Mouse (Mus musculus): ENCODE results near the gene Srebf2. TPM values are rescaled to one million over a fixed set of nuclear protein-coding genes. Genes with fewer than 3 reads are reported as not detected.

The Srebf2 gene
- polyA plus RNA-seq, 1 experiment from 2014 or later, result 187 TPM

DNA sequence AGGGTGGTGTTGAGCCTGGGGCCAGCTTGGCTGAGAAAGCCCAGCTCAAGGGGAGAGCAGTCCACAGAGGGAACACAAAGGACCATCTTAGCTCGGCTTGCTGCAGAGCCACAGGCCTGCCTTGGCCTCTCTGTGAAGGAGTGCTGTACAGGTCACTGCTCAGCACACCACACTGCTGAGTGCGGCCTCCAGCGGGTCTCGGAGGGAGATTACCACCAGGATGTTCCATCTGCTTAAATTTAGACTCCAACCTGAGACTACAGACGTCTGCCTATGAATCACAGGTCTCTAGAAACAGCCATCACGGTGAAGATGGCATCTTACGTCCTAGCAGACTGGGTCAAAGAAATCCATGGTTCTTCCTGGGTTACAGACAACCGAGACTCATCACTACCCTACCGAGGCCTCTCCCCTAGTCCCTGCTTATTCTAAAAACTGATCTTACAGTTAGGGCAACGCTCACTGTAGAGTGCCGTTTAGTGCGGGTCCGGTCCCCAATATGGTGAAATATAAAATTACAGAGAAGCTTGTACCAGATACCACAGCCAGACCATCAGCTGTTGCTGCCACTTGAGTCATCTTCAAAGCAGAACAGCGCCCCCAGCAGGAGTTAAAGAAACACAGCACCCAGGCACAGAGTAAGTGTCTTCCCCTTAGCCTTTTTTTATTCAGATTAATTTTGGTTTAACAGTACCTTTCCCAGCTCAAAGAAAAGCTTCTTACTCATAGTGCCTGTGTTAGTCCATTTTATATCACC is 74.3 kb downstream of the Srebf2 start:
- WGBS, result 74% methylated on average over 14 of the region's 14 CpGs
- no peak overlapping the region for H3K9ac ChIP-seq (replicated peaks)
- no peak overlapping the region for H3K4me2 ChIP-seq

DNA sequence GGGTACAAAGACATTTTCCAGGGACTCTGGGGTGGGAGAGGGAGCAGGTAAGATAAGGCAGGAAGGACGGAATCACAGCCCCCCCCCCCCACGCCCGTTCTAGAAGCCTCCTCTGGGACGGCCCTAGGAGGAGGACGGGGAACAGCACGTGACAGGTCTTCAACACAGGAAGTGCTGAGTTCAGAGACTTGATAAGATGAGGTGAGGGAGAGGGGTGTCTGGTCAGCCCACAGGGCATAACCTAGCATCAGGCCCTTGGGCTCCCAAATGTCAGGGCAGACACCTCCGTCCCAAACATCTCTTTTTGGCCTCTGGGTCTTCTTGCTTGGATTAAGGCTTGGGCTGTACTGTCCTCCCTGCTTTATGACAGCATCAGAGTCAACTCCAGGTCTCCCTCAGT is 76.3 kb downstream of the Srebf2 start:
- Histone ChIP-seq H3K4me1 (peaks cover 12% of the 10 kb centered on the region), H3K27me3 (replicated peaks) (peaks cover 20% of the 10 kb centered on the region), H3K27ac (replicated peaks) (no peak overlapping the region), H3K9ac (replicated peaks) (no peak overlapping the region), H3K4me3 (replicated peaks) (no peak overlapping the region), H3K9me3 (replicated peaks) (no peaks in the 10 kb centered on the region), H3K36me3 (no peaks in the 10 kb centered on the region), H3K4me2 (peak overlapping the region; percentile 63; the same call in 1 of the 2 replicates)
- no peak for ATAC-seq (ENCODE audit: low FRiP score)
- 63% methylated on average over 7 of the region's 7 CpGs for WGBS

More for the DNA sequence above, 74.3 kb downstream of the Srebf2 start:
- peaks cover 28% of the 10 kb centered on the region for H3K27me3 ChIP-seq (replicated peaks)
- no peak overlapping the region for H3K27ac ChIP-seq (replicated peaks)
- H3K9me3 ChIP-seq (replicated peaks), result no peaks in the 10 kb centered on the region
- ATAC-seq (ENCODE audit: low FRiP score), result no peak
- H3K4me1 ChIP-seq, result peaks cover 22% of the 10 kb centered on the region
- no peak overlapping the region for H3K4me3 ChIP-seq (replicated peaks)
- H3K36me3 ChIP-seq, result no peaks in the 10 kb centered on the region

DNA sequence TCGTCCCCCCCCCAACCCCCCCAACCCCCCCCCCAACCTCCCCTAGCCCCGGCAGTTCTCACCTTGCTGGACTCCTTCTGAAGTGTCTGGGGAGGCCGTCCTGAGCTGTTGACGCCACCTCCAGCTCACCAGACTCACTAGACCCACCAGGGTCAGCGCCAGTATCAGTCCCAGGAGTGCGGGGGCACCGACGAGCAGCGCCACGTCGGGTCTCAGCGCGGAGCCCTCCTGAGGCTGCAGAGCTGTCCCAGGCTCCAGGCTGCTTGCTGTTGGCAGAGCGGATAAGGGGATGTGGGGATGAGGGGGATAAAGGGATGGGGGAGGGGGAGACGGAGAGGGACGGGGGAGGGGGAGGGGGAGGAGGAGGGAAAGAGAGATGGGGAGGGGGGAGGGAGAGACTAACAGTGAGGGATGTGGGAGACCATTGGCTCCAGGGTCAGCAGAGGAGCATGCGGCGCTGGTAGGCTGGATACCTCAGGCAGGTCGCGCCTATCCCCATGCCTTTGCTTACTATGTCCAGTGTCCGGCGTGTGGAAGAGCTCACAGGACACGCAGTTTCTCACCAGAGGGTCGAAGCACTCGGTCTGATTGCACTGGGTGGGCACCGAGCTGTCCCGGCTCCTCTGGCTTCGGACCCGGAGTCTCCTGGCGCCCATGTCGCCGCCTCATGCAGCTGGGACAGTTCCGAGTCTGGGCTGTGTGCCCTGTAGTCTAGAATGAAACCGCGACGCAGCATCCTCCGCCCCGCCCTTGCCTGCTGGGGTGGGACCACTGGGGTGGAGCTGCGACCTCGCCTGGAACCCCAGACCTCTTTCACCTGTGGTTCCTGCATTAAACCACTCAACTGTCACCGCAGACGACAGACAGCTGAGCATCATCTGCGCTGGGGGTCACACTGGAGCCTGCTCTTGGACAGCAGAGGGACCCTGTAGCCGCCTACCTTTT is 76.9 kb downstream of the Srebf2 start, which contains the start of gene Tnfrsf13c:
Tnfrsf13c (minus strand) TSS at position 713 of the 945 bp plus-strand sequence.
- H3K4me1 ChIP-seq, result peaks cover 12% of the 10 kb centered on the region
- 2% methylated on average over 43 of the region's 44 CpGs for WGBS
- peak within 1 kb of the TSS; percentile 6; the same call in 1 of the 2 replicates for H3K9ac ChIP-seq (replicated peaks)
- peak; percentile 56 for ATAC-seq (ENCODE audit: low FRiP score)
- H3K27me3 ChIP-seq (replicated peaks), result peaks cover 20% of the 10 kb centered on the region
- H3K4me3 ChIP-seq (replicated peaks), result peak within 1 kb of the TSS; percentile 34
- no peaks in the 10 kb centered on the region for H3K36me3 ChIP-seq
- no peaks in the 10 kb centered on the region for H3K9me3 ChIP-seq (replicated peaks)
- no peak within 1 kb of the TSS for H3K27ac ChIP-seq (replicated peaks)
- peak within 1 kb of the TSS; percentile 63 for H3K4me2 ChIP-seq

DNA sequence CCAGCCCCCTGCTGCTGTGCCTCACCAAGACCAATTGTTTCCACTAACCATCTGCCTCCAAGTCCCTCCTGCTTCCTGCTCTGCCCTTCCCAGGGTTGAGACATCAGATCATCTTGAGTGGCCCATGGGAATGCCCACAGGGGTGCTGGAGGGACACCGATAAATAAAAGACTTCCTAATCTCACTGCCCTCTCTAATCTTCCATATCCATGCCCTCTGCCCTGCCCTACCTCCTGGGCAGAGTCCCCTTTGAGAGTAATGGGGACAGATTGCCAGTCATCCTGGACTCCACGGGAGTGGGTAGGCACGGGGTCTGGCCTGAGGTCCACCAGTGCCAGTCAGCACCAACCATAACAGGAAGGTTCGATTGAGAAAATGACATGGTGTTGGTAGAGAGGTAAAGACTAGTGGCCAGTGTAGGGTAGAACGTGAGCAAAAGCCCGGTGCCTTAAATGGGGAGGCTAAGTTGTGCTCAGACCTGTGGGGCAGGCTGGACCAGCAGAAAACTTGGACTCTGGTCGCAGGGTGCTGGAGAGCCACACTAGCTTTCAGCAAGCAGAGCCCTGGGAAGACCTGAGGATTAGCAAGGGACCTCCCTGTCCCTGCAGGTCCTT is 77.7 kb downstream of the Srebf2 start:
- Histone ChIP-seq H3K9ac (replicated peaks) (no peak overlapping the region), H3K4me3 (replicated peaks) (peak overlapping the region; percentile 34), H3K27me3 (replicated peaks) (peaks cover 20% of the 10 kb centered on the region), H3K36me3 (no peaks in the 10 kb centered on the region), H3K4me1 (peaks cover 12% of the 10 kb centered on the region), H3K9me3 (replicated peaks) (no peaks in the 10 kb centered on the region), H3K27ac (replicated peaks) (no peak overlapping the region), H3K4me2 (peak overlapping the region; percentile 63)
- no peak for ATAC-seq (ENCODE audit: low FRiP score)
- 42% methylated on average over 7 of the region's 7 CpGs for WGBS

DNA sequence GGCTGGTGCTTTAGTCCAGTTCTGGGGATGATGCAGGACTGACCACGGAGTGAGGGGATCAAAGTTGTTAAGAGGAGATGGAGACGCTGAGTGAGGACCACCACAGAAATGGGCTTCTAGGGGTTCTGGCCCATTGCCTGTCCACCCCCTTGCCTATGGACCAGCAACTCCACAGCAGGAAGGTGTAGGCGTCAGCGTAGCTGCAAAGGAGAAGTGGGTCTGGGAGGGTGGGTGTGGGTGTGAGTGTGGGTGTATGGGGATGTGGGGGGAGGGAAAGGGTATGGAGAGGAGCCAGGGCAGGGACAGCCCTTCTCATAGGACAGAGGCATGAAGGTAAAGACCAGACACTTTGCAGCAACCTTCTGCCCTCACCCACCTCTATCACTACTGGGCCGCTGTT is 78.8 kb downstream of the Srebf2 start:
- ATAC-seq (ENCODE audit: low FRiP score), result no peak

DNA sequence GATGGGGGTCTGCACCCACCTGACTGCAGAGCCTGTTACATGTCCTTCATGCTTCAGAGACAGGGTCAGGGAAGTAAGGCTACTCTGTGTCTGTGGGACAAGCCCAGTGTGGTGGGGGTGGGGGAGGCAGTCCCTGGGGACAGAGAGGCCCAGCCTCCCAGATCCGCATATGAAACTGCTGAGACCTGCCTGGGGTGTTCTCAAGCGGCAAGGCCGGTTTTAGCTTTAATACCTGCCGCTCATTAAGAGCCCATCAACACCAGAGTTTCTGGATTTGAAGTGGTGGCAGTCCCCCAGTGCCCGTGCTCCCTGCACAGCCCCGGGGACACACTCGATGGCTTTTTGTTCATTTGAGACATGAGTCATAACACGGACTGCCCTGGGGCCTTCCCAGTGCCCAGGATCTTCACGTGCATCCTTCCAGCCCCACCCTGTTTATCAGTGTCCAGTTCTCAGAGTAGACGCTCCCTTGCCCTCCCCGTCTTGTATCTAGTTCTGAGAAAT is 82.6 kb downstream of the Srebf2 start:
- Histone ChIP-seq H3K27me3 (replicated peaks) (peaks cover 9% of the 10 kb centered on the region), H3K27ac (replicated peaks) (no peak overlapping the region), H3K36me3 (no peaks in the 10 kb centered on the region), H3K4me3 (replicated peaks) (no peak overlapping the region), H3K9ac (replicated peaks) (no peak overlapping the region), H3K4me1 (peaks cover 10% of the 10 kb centered on the region), H3K4me2 (no peak overlapping the region), H3K9me3 (replicated peaks) (no peaks in the 10 kb centered on the region)
- no peak for ATAC-seq (ENCODE audit: low FRiP score)
- WGBS, result 46% methylated on average over 11 of the region's 11 CpGs

More for the DNA sequence above, 78.8 kb downstream of the Srebf2 start:
- Histone ChIP-seq H3K9ac (replicated peaks) (no peak overlapping the region), H3K27ac (replicated peaks) (no peak overlapping the region), H3K4me2 (no peak overlapping the region), H3K4me1 (peaks cover 12% of the 10 kb centered on the region), H3K36me3 (no peaks in the 10 kb centered on the region), H3K27me3 (replicated peaks) (peaks cover 20% of the 10 kb centered on the region), H3K4me3 (replicated peaks) (no peak overlapping the region), H3K9me3 (replicated peaks) (no peaks in the 10 kb centered on the region)
- WGBS, result 99% methylated on average over 5 of the region's 5 CpGs

DNA sequence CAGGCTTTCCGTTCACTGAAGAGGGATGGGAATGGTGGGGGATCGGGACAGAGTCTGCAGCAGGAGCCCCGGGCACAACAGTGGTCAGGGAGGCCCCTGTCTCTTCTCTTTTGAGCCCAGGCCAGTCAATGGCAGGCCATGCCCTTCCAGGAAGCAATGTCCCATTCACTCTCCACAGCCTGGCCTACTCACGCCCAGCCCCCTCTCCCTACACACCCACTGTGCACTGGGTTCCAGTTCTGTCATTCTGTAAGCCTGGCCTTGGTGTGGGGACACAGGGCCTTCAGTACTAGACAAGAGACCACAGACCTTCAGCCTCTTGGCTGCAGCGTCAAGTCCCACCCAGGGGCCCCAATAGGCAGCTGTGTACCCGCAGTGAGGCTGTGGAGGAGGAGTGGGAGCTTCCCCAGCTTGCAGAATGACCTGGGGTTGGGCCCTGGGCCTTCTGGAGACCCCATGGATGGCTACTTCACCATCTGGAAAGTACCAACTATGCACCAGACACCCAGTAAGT is 83.2 kb downstream of the Srebf2 start:
- H3K9me3 ChIP-seq (replicated peaks), result no peaks in the 10 kb centered on the region
- 75% methylated on average over 6 of the region's 6 CpGs for WGBS

DNA sequence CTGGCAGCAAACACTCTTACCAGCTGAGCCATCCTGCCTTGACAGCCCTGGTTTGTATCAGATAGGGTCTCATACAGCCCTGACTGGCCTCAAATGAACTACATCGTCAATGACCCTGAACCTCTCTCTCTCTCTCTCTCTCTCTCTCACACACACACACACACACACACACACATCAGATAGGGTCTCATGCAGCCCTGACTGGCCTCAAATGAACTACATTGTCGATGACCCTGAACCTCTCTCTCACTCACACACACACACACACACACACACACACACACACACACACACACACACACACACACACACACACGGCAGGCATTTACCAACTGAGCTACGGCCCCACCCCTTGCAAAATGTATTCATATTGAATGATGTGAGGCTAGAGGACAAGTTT is 84.1 kb downstream of the Srebf2 start:
- no peaks in the 10 kb centered on the region for H3K9me3 ChIP-seq (replicated peaks)
- no peak overlapping the region for H3K4me3 ChIP-seq (replicated peaks)
- ATAC-seq (ENCODE audit: low FRiP score), result no peak
- 75% methylated on average over 4 of the region's 4 CpGs for WGBS
- H3K4me1 ChIP-seq, result peaks cover 8% of the 10 kb centered on the region
- no peak overlapping the region for H3K4me2 ChIP-seq
- H3K27ac ChIP-seq (replicated peaks), result no peak overlapping the region
- no peaks in the 10 kb centered on the region for H3K36me3 ChIP-seq
- H3K9ac ChIP-seq (replicated peaks), result no peak overlapping the region
- no peaks in the 10 kb centered on the region for H3K27me3 ChIP-seq (replicated peaks)

More for the DNA sequence above, 83.2 kb downstream of the Srebf2 start:
- peaks cover 8% of the 10 kb centered on the region for H3K4me1 ChIP-seq
- H3K4me2 ChIP-seq, result no peak overlapping the region
- no peaks in the 10 kb centered on the region for H3K36me3 ChIP-seq
- H3K27me3 ChIP-seq (replicated peaks), result peaks cover 4% of the 10 kb centered on the region
- no peak overlapping the region for H3K27ac ChIP-seq (replicated peaks)
- H3K4me3 ChIP-seq (replicated peaks), result no peak overlapping the region
- H3K9ac ChIP-seq (replicated peaks), result no peak overlapping the region
- ATAC-seq (ENCODE audit: low FRiP score), result no peak

DNA sequence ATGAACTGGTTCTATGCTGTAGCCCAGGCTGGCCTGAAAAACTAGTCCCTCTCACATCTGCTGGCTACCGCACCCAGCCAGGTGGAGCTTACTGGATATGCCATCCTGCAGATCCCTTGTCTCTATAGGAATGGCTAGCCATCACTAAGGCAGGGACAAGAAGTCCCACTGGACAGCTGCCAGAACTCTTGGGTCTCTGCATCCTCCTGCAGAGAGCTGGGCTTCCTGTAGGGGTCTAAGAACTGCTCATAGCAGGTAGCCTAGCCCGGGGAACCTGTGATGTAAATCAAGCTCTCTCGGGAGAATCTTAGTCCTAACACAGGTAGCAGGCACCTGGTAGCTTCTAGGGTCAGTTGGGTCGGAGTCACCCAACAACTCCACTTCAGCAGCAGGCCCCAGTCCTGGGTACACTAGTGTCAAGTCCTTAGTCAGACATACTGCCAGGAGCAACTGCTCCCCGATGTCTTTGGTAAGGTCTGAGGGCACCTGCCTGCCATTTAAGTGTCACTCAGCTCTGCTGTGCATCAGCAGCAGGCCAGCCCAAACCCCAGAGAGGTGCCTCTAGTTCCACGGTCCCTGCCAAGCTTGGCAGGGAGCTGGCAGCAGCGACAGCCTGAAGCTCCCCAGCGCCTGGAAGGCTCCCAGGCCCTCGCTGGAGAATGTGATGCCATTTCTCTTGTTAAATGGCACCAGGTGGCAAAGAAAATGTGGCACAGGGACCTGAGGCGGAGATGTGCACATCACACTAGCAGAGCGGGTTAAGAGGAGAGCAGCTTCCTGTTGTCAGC is 84.8 kb downstream of the Srebf2 start:
- Histone ChIP-seq H3K4me2 (no peak overlapping the region), H3K27me3 (replicated peaks) (no peaks in the 10 kb centered on the region), H3K9ac (replicated peaks) (no peak overlapping the region), H3K4me3 (replicated peaks) (no peak overlapping the region), H3K27ac (replicated peaks) (no peak overlapping the region), H3K4me1 (peaks cover 8% of the 10 kb centered on the region), H3K36me3 (no peaks in the 10 kb centered on the region), H3K9me3 (replicated peaks) (no peaks in the 10 kb centered on the region)
- no peak for ATAC-seq (ENCODE audit: low FRiP score)
- 58% methylated on average over 11 of the region's 11 CpGs for WGBS

DNA sequence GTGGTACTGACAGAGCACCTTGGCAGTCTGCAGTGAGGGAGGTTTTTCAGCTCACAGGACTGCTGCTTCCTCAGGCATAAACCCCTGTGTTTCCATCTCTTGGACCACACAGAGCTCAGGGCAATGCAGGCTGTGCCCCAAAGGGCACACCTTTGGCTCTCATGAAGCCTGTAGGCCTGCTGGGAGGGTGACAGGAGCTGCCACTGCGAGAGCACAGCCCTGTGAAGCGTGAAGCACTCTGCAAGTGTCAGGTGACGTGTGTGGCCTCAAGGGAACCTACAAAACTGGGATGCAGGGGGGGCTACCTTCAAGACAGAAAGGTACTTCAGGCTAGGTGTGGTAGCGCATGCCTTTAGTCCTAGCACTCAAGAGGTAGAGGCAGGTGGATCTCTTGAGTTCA is 85.7 kb downstream of the Srebf2 start:
- Histone ChIP-seq H3K27me3 (replicated peaks) (no peaks in the 10 kb centered on the region), H3K4me2 (no peak overlapping the region), H3K4me3 (replicated peaks) (no peak overlapping the region), H3K36me3 (no peaks in the 10 kb centered on the region), H3K27ac (replicated peaks) (no peak overlapping the region), H3K9me3 (replicated peaks) (no peaks in the 10 kb centered on the region), H3K4me1 (peaks cover 8% of the 10 kb centered on the region), H3K9ac (replicated peaks) (no peak overlapping the region)
- WGBS, result 79% methylated on average over 4 of the region's 4 CpGs
- no peak for ATAC-seq (ENCODE audit: low FRiP score)
